Mouse (Mus musculus) thymus, postnatal 14 days (tissue): ENCODE data around the gene Gm39115.
"Not testable (repeated sequence)": the region's sequence is repeated elsewhere in the genome, so short reads cannot be mapped to it uniquely, and the experiment has no call there.

Source experiments
- DNase-seq: peaks from one replicate; pipeline ENCODE4 v3.0.0; 2021

Gm39115 gene

DNA sequence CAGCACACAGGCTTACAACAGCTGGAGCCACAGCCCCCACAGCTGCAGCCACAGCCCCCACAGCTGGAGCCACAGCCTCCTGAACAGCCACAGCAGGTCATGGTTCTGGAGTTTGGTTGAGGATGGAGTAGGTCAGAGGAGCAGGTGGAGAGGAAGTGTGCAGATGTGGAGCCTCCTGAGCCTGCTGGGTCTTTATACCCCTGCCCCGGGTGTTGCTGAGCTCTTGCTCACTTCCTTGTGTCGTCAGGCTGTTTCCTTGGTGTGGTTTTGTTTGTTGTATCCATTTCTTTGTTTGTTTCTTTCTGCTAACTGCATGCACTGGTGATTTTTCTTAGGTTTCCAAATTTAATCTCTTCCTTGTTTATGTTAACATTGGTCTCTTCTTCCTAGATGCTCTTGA lies at the start of gene Gm39115:
Gm39115 (minus strand) TSS at position 101 of the 400 bp plus-strand sequence.
- not testable (repeated sequence) for DNase-seq

GRCm38 (mm10) chr7:142181021-142181420 lies 45.2 kb upstream of the Gm39115 start:
- no peak for DNase-seq

- DNase-seq = no peak
Measured at GRCm38 (mm10) chr7:142178685-142179084, 42.9 kb upstream of the Gm39115 start.

- not testable (repeated sequence) for DNase-seq
Measured at GRCm38 (mm10) chr7:142175905-142176304, 40.1 kb upstream of the Gm39115 start, which contains the start of gene Krtap5-2. TSS of gene Krtap5-2 (minus strand) at chr7:142176005.

GRCm38 (mm10) chr7:142169836-142170235 lies 34.0 kb upstream of the Gm39115 start:
- no peak for DNase-seq

DNA sequence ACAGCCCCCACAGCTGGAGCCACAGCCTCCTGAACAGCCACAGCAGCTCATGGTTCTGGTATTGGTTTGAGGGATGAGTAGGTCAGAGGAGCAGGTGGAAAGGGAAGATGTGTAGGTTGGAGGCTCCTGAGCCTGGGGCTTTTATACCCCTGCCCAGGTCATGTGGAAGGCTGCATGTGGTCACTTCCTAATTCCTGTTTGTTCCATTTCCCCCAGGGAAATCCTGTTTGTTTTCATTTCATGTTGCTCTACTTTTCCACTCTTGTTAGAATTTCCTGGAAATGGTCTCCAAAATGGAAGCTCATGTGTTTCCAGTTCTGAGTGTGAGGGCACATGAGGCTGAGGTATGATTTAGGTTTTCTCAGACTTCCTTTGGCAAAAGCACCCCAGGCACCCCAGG lies 29.8 kb upstream of the Gm39115 start, which contains the start of gene Gm4553:
Gm4553 (minus strand) TSS at position 101 of the 400 bp plus-strand sequence.
- DNase-seq = not testable (repeated sequence)

DNA sequence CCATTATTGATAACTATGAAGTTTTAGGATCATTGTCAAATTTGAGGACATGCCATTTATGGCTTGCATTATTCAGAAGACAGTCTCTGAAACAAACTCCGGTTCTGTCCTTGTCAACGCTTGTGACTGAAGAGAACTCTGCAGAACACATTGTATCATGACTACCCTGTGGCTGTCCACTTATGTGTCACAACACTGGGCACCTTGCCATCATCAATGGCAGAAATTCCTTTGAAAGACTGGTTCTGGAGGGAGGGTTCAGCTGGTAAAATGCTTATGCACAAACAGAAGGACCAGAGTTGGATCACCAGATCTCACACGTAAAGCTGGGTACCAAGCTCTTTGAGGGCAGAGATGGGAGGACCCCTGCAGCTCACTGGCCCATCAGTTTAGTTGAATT lies 23.5 kb upstream of the Gm39115 start:
- no peak for DNase-seq

- not testable (repeated sequence) for DNase-seq
Measured at GRCm38 (mm10) chr7:142157013-142157412, 21.2 kb upstream of the Gm39115 start, which contains the start of gene Gm29735. TSS of gene Gm29735 (minus strand) at chr7:142157113.

GRCm38 (mm10) chr7:142155308-142155707 lies 19.5 kb upstream of the Gm39115 start:
- DNase-seq = no peak

DNA sequence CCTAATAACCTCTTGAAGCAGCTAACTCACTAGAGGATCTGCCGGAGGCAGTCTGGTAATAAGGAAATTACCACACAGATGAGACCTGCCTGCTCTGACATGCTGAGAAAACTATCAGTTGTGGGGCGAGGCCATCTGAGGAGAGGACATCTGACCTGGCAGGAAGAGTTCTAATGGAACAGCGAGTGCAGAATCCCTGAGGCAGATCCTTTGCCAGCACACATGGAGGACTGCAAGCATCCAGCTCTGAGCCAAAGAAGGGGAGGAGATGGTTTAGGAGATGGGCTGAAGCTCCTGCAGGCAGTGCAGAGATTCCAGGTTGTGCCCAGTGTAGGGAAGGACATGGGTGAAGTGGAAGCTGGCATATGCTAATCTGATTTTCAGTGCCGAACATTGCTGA lies 16.4 kb upstream of the Gm39115 start:
- no peak for DNase-seq

- DNase-seq = no peak
Measured at GRCm38 (mm10) chr7:142148633-142149032, 12.8 kb upstream of the Gm39115 start.

DNA sequence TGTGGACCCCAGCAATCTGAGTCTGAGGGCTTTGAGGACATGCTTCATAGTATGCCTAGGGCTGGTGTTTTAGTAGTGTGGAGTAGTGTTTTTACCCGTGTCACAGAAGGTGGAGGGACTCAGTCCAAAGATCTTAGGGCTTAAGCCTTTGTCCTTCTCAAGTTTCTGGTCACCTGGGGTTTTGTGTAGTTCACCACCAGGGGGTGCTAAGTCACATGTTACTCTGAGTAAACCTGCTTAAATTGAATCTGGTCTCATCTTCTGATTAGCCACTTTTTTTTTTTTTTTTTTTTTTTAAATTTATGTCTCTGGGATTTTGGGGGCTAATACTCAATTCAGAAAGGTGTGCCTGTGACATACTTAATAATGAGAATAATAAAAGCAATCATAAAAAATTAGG lies 10.2 kb upstream of the Gm39115 start:
- peak; percentile 51 for DNase-seq

DNA sequence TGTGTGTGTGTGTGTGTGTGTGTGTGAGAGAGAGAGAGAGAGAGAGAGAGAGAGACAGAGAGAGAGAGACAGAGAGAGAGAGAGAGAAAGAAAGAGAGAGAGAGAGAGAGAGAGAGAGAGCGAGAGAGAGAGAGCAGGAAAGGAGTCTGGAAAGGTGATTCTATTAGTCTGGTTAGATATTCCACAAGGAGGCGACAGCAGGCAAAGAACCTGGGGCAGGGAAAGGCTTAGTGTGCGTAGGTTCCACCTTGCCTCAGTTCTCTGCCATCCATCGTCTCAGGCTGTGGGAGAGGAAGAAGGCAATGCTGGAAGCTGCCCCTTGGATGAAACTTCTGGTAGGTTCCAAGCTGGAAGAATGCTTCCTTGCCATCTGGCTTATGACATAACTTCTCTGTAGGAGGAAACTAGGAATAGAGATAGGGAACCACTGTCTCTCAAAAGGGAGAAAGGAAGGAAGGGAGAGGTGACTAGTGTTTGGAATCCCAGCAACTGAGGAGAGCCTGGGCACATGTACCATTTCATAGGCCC lies 9.6 kb upstream of the Gm39115 start:
- DNase-seq = no peak

DNA sequence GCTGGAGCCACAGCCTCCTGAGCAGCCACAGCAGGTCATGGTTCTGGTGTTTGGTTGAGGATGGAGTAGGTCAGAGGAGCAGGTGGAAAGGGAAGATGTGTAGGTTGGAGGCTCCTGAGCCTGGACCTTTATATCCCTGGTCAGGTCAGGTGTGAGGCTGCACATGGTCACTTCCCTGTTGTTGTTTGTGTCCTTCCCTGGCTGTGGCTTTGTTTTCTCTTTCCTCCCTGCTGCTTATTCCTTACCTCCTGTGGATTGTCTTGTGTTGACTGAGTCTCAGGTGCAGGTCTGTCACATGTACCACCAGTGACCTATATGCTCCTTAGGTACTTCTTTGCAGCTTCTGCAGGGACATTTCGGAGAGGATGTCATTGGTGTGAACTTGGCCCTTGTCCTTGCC lies 8.7 kb upstream of the Gm39115 start, which contains the start of gene Gm45337:
Gm45337 (minus strand) TSS at position 101 of the 400 bp plus-strand sequence.
- no peak for DNase-seq

DNA sequence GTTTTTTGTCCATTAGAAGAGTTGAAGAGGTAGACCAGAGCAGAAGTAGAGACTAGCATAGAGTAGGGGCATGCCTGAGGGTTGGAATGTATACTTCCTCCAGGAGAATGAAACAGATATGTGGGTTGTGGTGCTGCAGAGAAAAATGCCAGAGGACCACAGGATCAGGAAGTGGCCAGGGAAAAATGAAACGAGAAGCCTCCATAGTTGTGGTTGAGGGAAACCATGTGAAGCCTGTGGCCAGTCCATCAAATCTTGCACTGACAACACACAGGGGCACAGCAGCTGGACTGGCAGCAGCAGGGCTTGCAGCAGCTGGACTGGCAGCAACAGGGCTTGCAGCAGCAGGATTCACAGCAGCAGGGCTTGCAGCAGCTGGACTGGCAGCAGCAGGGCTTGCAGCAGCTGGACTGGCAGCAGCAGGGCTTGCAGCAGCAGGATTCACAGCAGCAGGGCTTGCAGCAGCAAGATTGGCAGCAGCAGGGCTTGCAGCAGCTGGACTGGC lies 7.7 kb upstream of the Gm39115 start:
- not testable (repeated sequence) for DNase-seq

DNA sequence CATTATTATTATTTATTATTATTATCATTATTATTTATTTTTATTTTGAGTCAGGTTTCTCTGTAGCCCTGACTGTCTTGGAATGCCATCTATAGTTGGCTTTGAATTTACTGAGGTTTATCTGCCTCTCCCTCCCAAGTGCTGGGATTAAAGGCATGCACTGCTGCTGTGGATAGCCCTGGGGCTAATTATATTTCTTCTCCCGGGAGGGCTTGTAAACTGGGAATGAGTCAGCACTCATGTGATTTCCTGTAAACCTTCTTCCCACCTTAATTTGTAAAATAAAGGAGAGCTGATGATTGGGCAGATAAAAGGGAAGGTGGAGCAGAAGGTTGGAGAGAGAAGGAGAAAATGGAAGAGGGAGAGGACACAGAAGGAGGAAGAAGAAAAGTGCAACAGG lies 4.9 kb upstream of the Gm39115 start:
- DNase-seq = no peak

DNA sequence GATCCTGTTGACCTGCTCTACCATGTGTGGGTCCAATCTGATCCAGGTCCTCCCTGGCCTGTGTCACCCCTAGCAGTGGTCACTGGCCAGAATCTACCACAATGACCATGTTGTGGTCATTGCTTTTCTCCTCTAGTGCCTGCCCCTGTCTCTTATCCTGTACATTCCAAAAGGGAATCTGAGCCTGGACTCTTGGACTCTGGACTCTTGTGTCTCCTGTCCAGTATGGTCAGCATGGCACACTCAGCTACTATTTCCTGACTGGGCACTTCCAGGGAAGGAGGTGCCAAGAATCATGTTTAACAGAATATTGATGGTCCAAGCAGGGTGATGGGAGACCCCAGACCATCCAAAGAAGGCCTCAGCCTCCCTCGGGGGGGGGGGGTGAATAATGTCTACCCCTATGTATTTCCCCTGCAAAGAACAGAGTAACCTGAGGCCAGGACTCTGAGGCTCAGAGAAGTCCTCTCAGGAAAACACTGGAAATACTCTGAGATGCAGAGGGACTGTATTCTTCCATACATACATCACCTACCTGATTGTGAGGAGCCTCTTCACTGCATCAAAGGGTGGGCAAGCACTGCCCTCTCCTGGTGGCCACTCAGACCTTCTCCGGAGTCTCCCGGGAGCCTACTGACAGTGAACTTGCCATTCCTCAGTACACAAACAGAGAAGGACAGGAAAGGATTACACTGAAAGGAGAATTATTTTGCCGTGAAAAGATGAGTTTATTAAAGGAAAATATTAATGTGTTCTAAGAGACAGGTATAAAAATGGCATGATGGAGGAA lies 1.4 kb downstream of the Gm39115 start:
- DNase-seq = no peak

- no peak for DNase-seq
Measured at GRCm38 (mm10) chr7:142128843-142129242, 7.0 kb downstream of the Gm39115 start.

GRCm38 (mm10) chr7:142120629-142121028 lies 15.2 kb downstream of the Gm39115 start, which contains the start of gene Gm45618:
TSS of gene Gm45618 (minus strand) at chr7:142120729.
- not testable (repeated sequence) for DNase-seq

DNA sequence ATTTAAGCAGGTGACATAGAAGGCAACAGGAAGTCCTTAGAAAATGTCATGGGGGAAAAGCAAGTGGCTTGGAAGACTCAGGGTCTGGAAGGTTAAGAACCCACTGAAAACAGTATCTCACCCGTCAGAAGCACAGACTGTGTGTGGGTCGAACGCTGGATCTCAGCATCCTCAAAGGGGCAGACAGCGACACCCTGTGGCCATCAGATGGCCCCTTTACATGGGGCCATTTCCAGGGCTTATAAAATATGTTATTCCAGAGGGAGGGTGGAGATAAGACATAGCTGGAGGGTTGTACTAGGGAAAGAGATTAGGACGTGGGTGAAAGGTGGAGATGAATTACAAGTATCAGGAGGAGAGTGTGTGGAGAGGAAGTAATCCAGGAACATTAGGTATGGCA lies 16.2 kb downstream of the Gm39115 start:
- no peak for DNase-seq

DNA sequence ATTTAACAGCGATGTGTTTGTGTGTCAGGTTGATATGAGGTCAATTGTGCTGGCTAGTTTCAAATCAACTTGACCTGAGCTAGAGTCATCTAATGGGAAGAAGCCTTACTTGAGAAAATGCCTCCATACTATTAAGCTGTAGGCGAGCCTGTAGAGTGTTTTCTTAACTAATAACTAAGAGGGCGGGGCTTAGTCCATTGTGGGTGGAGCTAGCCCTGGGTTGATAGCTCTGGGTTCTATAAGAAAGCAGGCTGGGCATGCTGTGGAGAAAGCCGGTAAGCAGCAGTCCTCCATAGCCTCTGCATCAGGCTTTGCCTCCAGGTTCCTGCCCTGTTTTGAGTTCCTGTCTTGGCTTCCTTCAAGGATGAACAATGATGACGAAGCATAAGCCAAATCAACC lies 31.1 kb downstream of the Gm39115 start:
- DNase-seq = no peak

- DNase-seq = peak; percentile 76
Measured at GRCm38 (mm10) chr7:142097776-142098175, 38.1 kb downstream of the Gm39115 start.

- no peak for DNase-seq
Measured at GRCm38 (mm10) chr7:142096701-142097100, 39.1 kb downstream of the Gm39115 start.
